Mouse (Mus musculus): ENCODE results near the gene Perm1. TPM values are rescaled to one million over a fixed set of nuclear protein-coding genes. Genes with fewer than 3 reads are reported as not detected.

Gene Perm1
- polyA plus RNA-seq (2015; fragmentation: Nextera tagmentation; extraction: Ambion mirVana), result 1.7 and 1.8 TPM in 2 replicates

DNA sequence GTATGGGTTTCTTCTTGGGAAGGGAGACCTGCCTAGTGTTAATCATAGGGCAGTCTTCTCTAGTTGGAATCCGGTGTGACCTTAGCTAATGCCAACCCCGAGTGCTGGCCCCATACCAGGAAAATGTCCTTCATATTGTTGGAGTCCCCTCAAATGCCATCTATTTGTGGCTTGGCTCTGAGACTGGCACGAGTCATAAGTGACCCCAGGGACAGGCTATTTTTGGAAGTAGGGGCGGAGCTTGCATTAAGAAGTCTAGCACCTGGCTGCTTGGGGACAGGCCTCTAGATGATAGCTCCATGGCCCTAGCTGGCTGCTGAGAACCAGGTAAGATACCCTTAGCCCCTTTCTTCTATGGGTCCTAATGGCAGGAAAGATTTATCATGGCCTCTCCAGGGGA is at the start of gene Perm1:
Gene Perm1, plus strand, starts transcription at position 220 of the 400 bp plus-strand sequence.
- Histone ChIP-seq H3K4me2 (ENCODE audit: low read length) (no peak within 1 kb of the TSS), H3K9me3 (ENCODE audit: control insufficient read depth, low read length) (no peaks in the 10 kb centered on the region), H3K4me1 (replicated peaks; ENCODE audit: control insufficient read depth, insufficient read depth, low read length) (no peaks in the 10 kb centered on the region), H3K36me3 (ENCODE audit: control insufficient read depth, insufficient read depth) (no peaks in the 10 kb centered on the region), H3K27me3 (replicated peaks; ENCODE audit: control insufficient read depth, insufficient read depth, low read length) (no peaks in the 10 kb centered on the region), H3K9ac (replicated peaks; ENCODE audit: low read depth, low read length) (no peak within 1 kb of the TSS), H3K4me3 (replicated peaks; ENCODE audit: low read length) (no peak within 1 kb of the TSS), H3K27ac (ENCODE audit: low read length) (no peak within 1 kb of the TSS)
- no peak for ATAC-seq
- WGBS, result 78% methylated on average over 4 of the region's 4 CpGs

DNA sequence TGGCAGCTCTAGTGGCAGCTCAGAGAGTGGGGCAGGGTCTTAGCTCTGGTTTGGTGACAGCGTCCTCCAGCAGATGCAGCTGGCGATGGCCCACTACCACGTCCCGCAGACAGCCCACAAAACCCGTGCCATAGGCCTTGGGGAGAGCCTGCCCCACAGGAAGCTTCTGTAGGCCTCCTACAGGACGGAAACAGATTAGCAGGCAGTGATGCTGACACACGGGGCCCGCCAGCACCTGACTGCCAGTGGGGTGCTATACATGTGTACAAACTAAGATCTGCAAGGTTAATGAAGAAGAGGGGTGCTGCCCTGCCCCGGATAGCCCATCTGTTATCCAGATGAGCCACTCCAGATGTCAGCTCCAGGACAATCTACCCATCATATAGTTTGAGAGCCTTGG is 49.2 kb upstream of the Perm1 start:
- no peak for ATAC-seq

GRCm38 (mm10) chr4:156168611-156169010 is 47.1 kb upstream of the Perm1 start:
- WGBS, result 95% methylated on average over 8 of the region's 8 CpGs
- no peak overlapping the region for H3K27ac ChIP-seq (ENCODE audit: low read length)
- H3K4me2 ChIP-seq (ENCODE audit: low read length), result no peak overlapping the region
- no peak for ATAC-seq
- H3K4me1 ChIP-seq (replicated peaks; ENCODE audit: control insufficient read depth, insufficient read depth, low read length), result no peaks in the 10 kb centered on the region
- peaks cover 85% of the 10 kb centered on the region for H3K36me3 ChIP-seq (ENCODE audit: control insufficient read depth, insufficient read depth)
- H3K27me3 ChIP-seq (replicated peaks; ENCODE audit: control insufficient read depth, insufficient read depth, low read length), result no peaks in the 10 kb centered on the region
- no peak overlapping the region for H3K4me3 ChIP-seq (replicated peaks; ENCODE audit: low read length)
- H3K9me3 ChIP-seq (ENCODE audit: control insufficient read depth, low read length), result no peaks in the 10 kb centered on the region
- no peak overlapping the region for H3K9ac ChIP-seq (replicated peaks; ENCODE audit: low read depth, low read length)

More for the DNA sequence above, 49.2 kb upstream of the Perm1 start:
- peaks cover 73% of the 10 kb centered on the region for H3K36me3 ChIP-seq (ENCODE audit: control insufficient read depth, insufficient read depth)
- no peak overlapping the region for H3K4me3 ChIP-seq (replicated peaks; ENCODE audit: low read length)
- no peak overlapping the region for H3K27ac ChIP-seq (ENCODE audit: low read length)
- WGBS, result 89% methylated on average over 9 of the region's 9 CpGs
- no peaks in the 10 kb centered on the region for H3K4me1 ChIP-seq (replicated peaks; ENCODE audit: control insufficient read depth, insufficient read depth, low read length)
- H3K4me2 ChIP-seq (ENCODE audit: low read length), result no peak overlapping the region
- no peaks in the 10 kb centered on the region for H3K27me3 ChIP-seq (replicated peaks; ENCODE audit: control insufficient read depth, insufficient read depth, low read length)
- H3K9ac ChIP-seq (replicated peaks; ENCODE audit: low read depth, low read length), result no peak overlapping the region
- H3K9me3 ChIP-seq (ENCODE audit: control insufficient read depth, low read length), result peaks cover 7% of the 10 kb centered on the region; the same call in 1 of the 2 replicates

GRCm38 (mm10) chr4:156169129-156169528 is 46.5 kb upstream of the Perm1 start:
- peaks cover 84% of the 10 kb centered on the region for H3K36me3 ChIP-seq (ENCODE audit: control insufficient read depth, insufficient read depth)
- H3K4me1 ChIP-seq (replicated peaks; ENCODE audit: control insufficient read depth, insufficient read depth, low read length), result no peaks in the 10 kb centered on the region
- H3K9me3 ChIP-seq (ENCODE audit: control insufficient read depth, low read length), result no peaks in the 10 kb centered on the region
- H3K4me3 ChIP-seq (replicated peaks; ENCODE audit: low read length), result no peak overlapping the region
- no peak overlapping the region for H3K27ac ChIP-seq (ENCODE audit: low read length)
- H3K4me2 ChIP-seq (ENCODE audit: low read length), result no peak overlapping the region
- 94% methylated on average over 10 of the region's 10 CpGs for WGBS
- no peaks in the 10 kb centered on the region for H3K27me3 ChIP-seq (replicated peaks; ENCODE audit: control insufficient read depth, insufficient read depth, low read length)
- no peak for ATAC-seq
- H3K9ac ChIP-seq (replicated peaks; ENCODE audit: low read depth, low read length), result no peak overlapping the region

- H3K4me3 ChIP-seq (replicated peaks; ENCODE audit: low read length), result no peak overlapping the region
Measured at GRCm38 (mm10) chr4:156171828-156172227, 43.8 kb upstream of the Perm1 start.

DNA sequence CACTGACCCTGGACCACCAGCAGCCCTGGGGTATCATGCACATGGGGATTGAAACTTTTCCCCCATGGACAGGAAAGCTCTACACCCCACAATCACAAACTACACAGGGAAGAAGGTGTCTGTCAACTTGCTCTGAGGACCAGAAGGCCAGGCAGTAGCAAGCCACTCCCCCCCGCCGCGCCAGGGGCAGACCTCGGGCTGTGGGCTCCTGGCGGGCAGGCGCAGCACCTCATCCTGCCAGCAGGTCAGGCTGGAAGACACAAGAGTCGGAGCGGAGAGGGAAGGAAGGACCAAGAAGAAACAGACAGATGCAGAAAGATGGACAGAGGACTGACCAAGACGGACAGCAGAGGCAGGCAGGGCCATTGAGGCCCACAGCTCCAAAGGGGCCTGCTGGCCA is 38.0 kb upstream of the Perm1 start:
- no peaks in the 10 kb centered on the region for H3K9me3 ChIP-seq (ENCODE audit: control insufficient read depth, low read length)
- no peak overlapping the region for H3K4me3 ChIP-seq (replicated peaks; ENCODE audit: low read length)
- H3K36me3 ChIP-seq (ENCODE audit: control insufficient read depth, insufficient read depth), result peaks cover 47% of the 10 kb centered on the region
- WGBS, result 92% methylated on average over 9 of the region's 9 CpGs
- H3K9ac ChIP-seq (replicated peaks; ENCODE audit: low read depth, low read length), result no peak overlapping the region
- ATAC-seq, result no peak
- H3K27me3 ChIP-seq (replicated peaks; ENCODE audit: control insufficient read depth, insufficient read depth, low read length), result no peaks in the 10 kb centered on the region
- peaks cover 25% of the 10 kb centered on the region for H3K4me1 ChIP-seq (replicated peaks; ENCODE audit: control insufficient read depth, insufficient read depth, low read length)
- no peak overlapping the region for H3K27ac ChIP-seq (ENCODE audit: low read length)
- H3K4me2 ChIP-seq (ENCODE audit: low read length), result no peak overlapping the region

More at GRCm38 (mm10) chr4:156171828-156172227, 43.8 kb upstream of the Perm1 start:
- WGBS, result 94% methylated on average over 11 of the region's 11 CpGs
- ATAC-seq, result no peak
- Histone ChIP-seq H3K9ac (replicated peaks; ENCODE audit: low read depth, low read length) (no peak overlapping the region), H3K36me3 (ENCODE audit: control insufficient read depth, insufficient read depth) (peaks cover 79% of the 10 kb centered on the region), H3K27ac (ENCODE audit: low read length) (no peak overlapping the region), H3K4me1 (replicated peaks; ENCODE audit: control insufficient read depth, insufficient read depth, low read length) (no peaks in the 10 kb centered on the region), H3K27me3 (replicated peaks; ENCODE audit: control insufficient read depth, insufficient read depth, low read length) (no peaks in the 10 kb centered on the region), H3K4me2 (ENCODE audit: low read length) (no peak overlapping the region), H3K9me3 (ENCODE audit: control insufficient read depth, low read length) (no peaks in the 10 kb centered on the region)

DNA sequence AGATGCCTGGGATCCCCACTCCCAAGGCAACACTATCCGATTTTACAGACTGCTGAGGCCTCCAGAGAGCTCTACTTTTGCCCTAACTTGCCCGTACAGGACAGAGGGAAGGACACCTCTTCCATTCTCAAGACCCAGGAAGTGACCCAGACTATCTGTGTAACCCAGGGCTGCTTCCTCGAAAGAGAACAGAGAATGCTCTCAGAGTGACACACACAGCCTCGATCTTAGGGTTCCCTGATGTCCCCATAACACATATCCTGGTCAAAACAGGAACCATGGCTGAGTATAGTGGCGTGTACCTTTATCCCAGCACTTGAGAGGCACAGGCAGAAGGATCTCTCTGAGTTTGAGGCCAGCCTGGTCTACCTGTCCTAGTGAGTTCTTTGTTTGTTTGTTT is 31.9 kb upstream of the Perm1 start:
- H3K9ac ChIP-seq (replicated peaks; ENCODE audit: low read depth, low read length), result peak overlapping the region; percentile 36; the same call in 1 of the 2 replicates
- no peak overlapping the region for H3K27ac ChIP-seq (ENCODE audit: low read length)
- peak overlapping the region; percentile 62 for H3K4me3 ChIP-seq (replicated peaks; ENCODE audit: low read length)
- ATAC-seq, result no peak
- peaks cover 3% of the 10 kb centered on the region; the same call in 1 of the 2 replicates for H3K36me3 ChIP-seq (ENCODE audit: control insufficient read depth, insufficient read depth)
- WGBS, result 90% methylated on average over 5 of the region's 5 CpGs
- H3K27me3 ChIP-seq (replicated peaks; ENCODE audit: control insufficient read depth, insufficient read depth, low read length), result no peaks in the 10 kb centered on the region
- H3K9me3 ChIP-seq (ENCODE audit: control insufficient read depth, low read length), result no peaks in the 10 kb centered on the region
- H3K4me1 ChIP-seq (replicated peaks; ENCODE audit: control insufficient read depth, insufficient read depth, low read length), result peaks cover 81% of the 10 kb centered on the region
- peak overlapping the region; percentile 86 for H3K4me2 ChIP-seq (ENCODE audit: low read length)

GRCm38 (mm10) chr4:156184291-156184954 is 31.2 kb upstream of the Perm1 start:
- 0 out of 2 replicates have a peak, but pooled peaks have one; percentile 7 for ATAC-seq
- Histone ChIP-seq H3K9me3 (ENCODE audit: control insufficient read depth, low read length) (no peaks in the 10 kb centered on the region), H3K27ac (ENCODE audit: low read length) (peak overlapping the region; percentile 93; the same call in 1 of the 2 replicates), H3K9ac (replicated peaks; ENCODE audit: low read depth, low read length) (peak overlapping the region; percentile 89), H3K27me3 (replicated peaks; ENCODE audit: control insufficient read depth, insufficient read depth, low read length) (no peaks in the 10 kb centered on the region), H3K4me3 (replicated peaks; ENCODE audit: low read length) (peak overlapping the region; percentile 62), H3K4me2 (ENCODE audit: low read length) (peak overlapping the region; percentile 86), H3K36me3 (ENCODE audit: control insufficient read depth, insufficient read depth) (no peaks in the 10 kb centered on the region), H3K4me1 (replicated peaks; ENCODE audit: control insufficient read depth, insufficient read depth, low read length) (peaks cover 88% of the 10 kb centered on the region)
- WGBS, result 79% methylated on average over 7 of the region's 7 CpGs

GRCm38 (mm10) chr4:156185456-156185949 is 30.2 kb upstream of the Perm1 start:
- 43% methylated on average over 13 of the region's 13 CpGs for WGBS
- peak; percentile 29 for ATAC-seq
- Histone ChIP-seq H3K36me3 (ENCODE audit: control insufficient read depth, insufficient read depth) (peaks cover 4% of the 10 kb centered on the region), H3K4me2 (ENCODE audit: low read length) (peak overlapping the region; percentile 86), H3K4me3 (replicated peaks; ENCODE audit: low read length) (peak overlapping the region; percentile 62), H3K9me3 (ENCODE audit: control insufficient read depth, low read length) (no peaks in the 10 kb centered on the region), H3K9ac (replicated peaks; ENCODE audit: low read depth, low read length) (peak overlapping the region; percentile 89), H3K27ac (ENCODE audit: low read length) (peak overlapping the region; percentile 93), H3K4me1 (replicated peaks; ENCODE audit: control insufficient read depth, insufficient read depth, low read length) (peaks cover 93% of the 10 kb centered on the region), H3K27me3 (replicated peaks; ENCODE audit: control insufficient read depth, insufficient read depth, low read length) (no peaks in the 10 kb centered on the region)

All from forebrain, embryonic 16.5 days (tissue).